Mouse (Mus musculus) CH12.LX (cell line): ENCODE measurements at regions not wholly inside any gene's neighbourhood (a gene's known extent, or its start where the extent isn't known, plus 50 kb on each side); places are given as distances from the start of the nearest gene placed in this dataset.

Experiments
- CHD2 ChIP-seq: IDR thresholded peaks from 2 replicates; pipeline ENCODE4 v1.6.1; 2011; ENCODE audit warnings: low read length, improper control_type of control experiment
- CTCF ChIP-seq, 2 experiments: IDR thresholded peaks in 1 of 2; conservative IDR thresholded peaks in 1 of 2; 2 replicates each; pipeline ENCODE4 v1.5.1; 2011 to 2012; ENCODE audit warnings: low read depth in 2 of 2, low read length in 2 of 2, improper control_type of control experiment in 1 of 2, inconsistent platforms in 1 of 2, mild to moderate bottlenecking in 1 of 2, moderate library complexity in 1 of 2
- E2F4 ChIP-seq: IDR thresholded peaks from 2 replicates; pipeline ENCODE4 v1.6.1; 2011; ENCODE audit warnings: low read depth, low read length, improper control_type of control experiment; ENCODE audit not compliant: insufficient replicate concordance
- ELF1 ChIP-seq: IDR thresholded peaks from 2 replicates; pipeline ENCODE4 v1.6.1; 2014; ENCODE audit warnings: low read depth, mild to moderate bottlenecking, inconsistent platforms, low read length, improper control_type of control experiment
- ETS1 ChIP-seq: conservative IDR thresholded peaks from 2 replicates; pipeline ENCODE4 v1.6.1; 2012; ENCODE audit warnings: low read depth, mild to moderate bottlenecking, inconsistent platforms, low read length, improper control_type of control experiment, moderate library complexity
- MAFK ChIP-seq: IDR thresholded peaks from 2 replicates; pipeline ENCODE4 v1.6.1; 2011; ENCODE audit warnings: low read length, improper control_type of control experiment; ENCODE audit not compliant: insufficient replicate concordance
- MXI1 ChIP-seq: IDR thresholded peaks from 2 replicates; pipeline ENCODE4 v1.6.1; 2011; ENCODE audit warnings: mild to moderate bottlenecking, low read depth, low read length, improper control_type of control experiment
- NRF1 ChIP-seq: IDR thresholded peaks from 2 replicates; pipeline ENCODE4 v1.6.1; 2014; ENCODE audit warnings: low read depth, mild to moderate bottlenecking, inconsistent platforms, low read length, improper control_type of control experiment, moderate library complexity
- POLR2AphosphoS2 ChIP-seq: IDR thresholded peaks from 2 replicates; pipeline ENCODE4 v1.6.1; 2011; ENCODE audit warnings: low read depth, low read length, improper control_type of control experiment
- RCOR1 ChIP-seq: conservative IDR thresholded peaks from 2 replicates; pipeline ENCODE4 v1.6.1; 2012; ENCODE audit warnings: low read depth, mild to moderate bottlenecking, inconsistent platforms, low read length, improper control_type of control experiment

GRCm38 (mm10) chr7:111179401-111180271 lies 96.8 kb upstream of the Eif4g2 start:
- TF ChIP-seq ETS1 (no peak), MXI1 (no peak), MAFK (no peak), RCOR1 (no peak), NRF1 (no peak), POLR2AphosphoS2 (no peak), CTCF (conservative IDR thresholded peaks at IDR 0.05 in 1 of 2, IDR thresholded peaks at IDR 0.05 in 1 of 2; ENCODE audit: low read depth in 2 of 2, low read length in 2 of 2) (no peak), E2F4 (no peak), ELF1 (no peak), CHD2 (no peak)
